Mouse (Mus musculus): ENCODE measurements around the gene S100a11. TPM values are rescaled to one million over a fixed set of nuclear protein-coding genes. Genes with fewer than 3 reads are reported as not detected.

Gene S100a11
- polyA plus RNA-seq, 1 experiment from 2014 or later: 1,932 TPM

DNA sequence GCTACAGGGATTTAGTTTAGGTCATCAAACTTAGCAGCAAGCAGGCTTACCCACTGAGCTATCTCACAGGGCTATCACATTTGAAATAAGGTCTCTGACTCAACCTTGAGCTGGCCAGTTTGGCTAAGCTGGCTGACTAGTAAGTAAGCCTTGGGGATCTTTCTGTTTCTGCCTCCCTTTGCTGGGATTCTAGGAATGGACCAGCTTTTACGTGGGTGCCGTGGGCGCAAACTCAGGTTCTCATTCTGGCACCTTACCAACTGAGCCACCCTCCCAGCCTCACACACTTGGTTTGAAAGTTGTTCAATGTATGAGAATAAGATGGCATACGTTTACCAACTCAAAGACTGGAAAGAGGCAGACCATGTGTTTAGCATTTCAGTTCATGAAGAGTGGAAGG is 42.9 kb downstream of the S100a11 start:
- peaks cover 25% of the 10 kb centered on the region for H3K4me1 ChIP-seq
- ATAC-seq (ENCODE audit: insufficient number of reproducible peaks, low FRiP score, low TSS enrichment, low read depth): no peak
- H3K4me3 ChIP-seq (replicated peaks): no peak overlapping the region
- H3K9me3 ChIP-seq (replicated peaks): no peaks in the 10 kb centered on the region
- no peak overlapping the region for H3K27ac ChIP-seq (replicated peaks)
- 89% methylated on average over 4 of the region's 4 CpGs for WGBS
- no peak overlapping the region for H3K4me2 ChIP-seq (replicated peaks)
- H3K27me3 ChIP-seq: no peaks in the 10 kb centered on the region
- H3K9ac ChIP-seq: no peak overlapping the region
- H3K36me3 ChIP-seq: peaks cover 56% of the 10 kb centered on the region

DNA sequence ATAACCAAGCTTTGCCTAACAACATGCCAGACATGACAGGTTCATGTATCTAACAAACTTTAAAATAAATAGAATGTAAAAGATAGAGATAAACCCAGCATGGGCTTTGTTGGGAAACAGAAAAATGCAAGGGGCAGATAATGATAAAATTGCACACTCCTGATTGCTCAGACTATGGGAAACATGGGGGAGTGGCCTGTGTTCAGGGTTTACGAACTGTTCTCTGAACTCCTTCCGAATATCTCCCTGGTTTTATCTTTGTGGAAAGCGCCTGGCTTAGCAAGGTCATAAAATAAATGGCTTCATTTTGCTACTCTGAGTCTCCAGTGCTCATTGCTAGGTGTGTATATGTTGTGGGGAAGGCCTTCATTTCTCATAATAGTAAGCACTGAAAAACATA is 46.6 kb downstream of the S100a11 start:
- Histone ChIP-seq H3K36me3 (peaks cover 38% of the 10 kb centered on the region), H3K4me3 (replicated peaks) (no peak overlapping the region), H3K4me1 (peaks cover 15% of the 10 kb centered on the region), H3K27me3 (no peaks in the 10 kb centered on the region), H3K4me2 (replicated peaks) (no peak overlapping the region), H3K9me3 (replicated peaks) (no peaks in the 10 kb centered on the region), H3K9ac (no peak overlapping the region), H3K27ac (replicated peaks) (no peak overlapping the region)
- WGBS: 90% methylated on average over 3 of the region's 3 CpGs
- no peak for ATAC-seq (ENCODE audit: insufficient number of reproducible peaks, low FRiP score, low TSS enrichment, low read depth)

DNA sequence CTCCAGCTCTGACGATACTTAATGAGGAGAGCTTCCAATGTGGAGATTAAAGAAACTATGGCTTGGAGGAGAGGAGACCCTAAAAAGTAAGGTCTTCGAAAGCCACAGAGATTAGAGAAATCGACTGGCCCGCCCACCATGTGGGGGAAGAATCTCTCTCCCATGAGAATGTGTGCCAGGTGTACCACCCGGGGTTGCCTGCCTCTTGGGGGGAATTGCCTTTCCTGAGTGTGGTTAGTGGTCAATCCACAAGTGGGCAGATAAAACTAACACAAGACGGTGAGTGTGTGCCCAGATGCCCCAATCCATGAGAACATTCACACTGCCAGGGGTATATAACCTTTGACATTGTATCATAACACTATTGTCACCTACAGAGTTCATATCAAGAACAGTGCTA is 47.4 kb downstream of the S100a11 start:
- peak overlapping the region; percentile 88 for H3K27ac ChIP-seq (replicated peaks)
- ATAC-seq (ENCODE audit: insufficient number of reproducible peaks, low FRiP score, low TSS enrichment, low read depth): no peak
- H3K27me3 ChIP-seq: no peaks in the 10 kb centered on the region
- peaks cover 30% of the 10 kb centered on the region for H3K36me3 ChIP-seq
- peaks cover 15% of the 10 kb centered on the region for H3K4me1 ChIP-seq
- H3K4me3 ChIP-seq (replicated peaks): no peak overlapping the region
- H3K4me2 ChIP-seq (replicated peaks): no peak overlapping the region
- H3K9ac ChIP-seq: no peak overlapping the region
- 70% methylated on average over 6 of the region's 6 CpGs for WGBS
- no peaks in the 10 kb centered on the region for H3K9me3 ChIP-seq (replicated peaks)

DNA sequence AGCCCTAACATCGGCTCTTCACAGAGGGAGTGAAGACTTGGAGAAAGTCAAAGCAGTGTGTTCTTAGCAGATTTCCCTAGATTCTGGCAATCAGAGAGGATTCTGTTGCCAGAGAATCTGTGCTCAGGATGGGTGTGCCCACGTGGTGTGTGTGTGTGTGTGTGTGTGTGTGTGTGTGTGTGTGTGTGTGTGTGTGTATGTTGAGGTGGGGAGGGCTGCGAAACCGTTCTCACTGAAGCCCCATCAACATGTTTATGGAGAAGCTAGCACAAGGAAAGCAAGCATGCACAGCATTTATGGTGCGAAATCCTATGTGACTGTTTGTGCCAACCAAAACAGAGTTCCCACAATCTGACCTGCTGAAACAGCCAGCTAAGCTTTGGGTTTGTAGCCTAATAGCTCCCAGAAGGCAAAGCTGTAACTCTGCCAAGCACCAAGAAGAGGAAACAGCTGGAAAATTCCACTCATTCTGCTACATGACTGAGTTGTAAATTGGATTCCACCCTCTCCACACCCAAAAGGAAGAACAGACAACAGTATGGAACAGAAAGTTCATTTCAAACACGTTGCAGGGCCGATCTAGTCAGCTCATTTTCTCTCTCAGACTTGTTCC is 48.2 kb downstream of the S100a11 start:
- no peaks in the 10 kb centered on the region for H3K27me3 ChIP-seq
- H3K4me2 ChIP-seq (replicated peaks): peak overlapping the region; percentile 38
- WGBS: 9% methylated on average over 7 of the region's 7 CpGs
- H3K4me3 ChIP-seq (replicated peaks): no peak overlapping the region
- H3K9ac ChIP-seq: no peak overlapping the region
- H3K36me3 ChIP-seq: peaks cover 22% of the 10 kb centered on the region
- peak overlapping the region; percentile 88 for H3K27ac ChIP-seq (replicated peaks)
- peak; percentile 81 for ATAC-seq (ENCODE audit: insufficient number of reproducible peaks, low FRiP score, low TSS enrichment, low read depth)
- H3K9me3 ChIP-seq (replicated peaks): no peaks in the 10 kb centered on the region
- peaks cover 15% of the 10 kb centered on the region for H3K4me1 ChIP-seq

DNA sequence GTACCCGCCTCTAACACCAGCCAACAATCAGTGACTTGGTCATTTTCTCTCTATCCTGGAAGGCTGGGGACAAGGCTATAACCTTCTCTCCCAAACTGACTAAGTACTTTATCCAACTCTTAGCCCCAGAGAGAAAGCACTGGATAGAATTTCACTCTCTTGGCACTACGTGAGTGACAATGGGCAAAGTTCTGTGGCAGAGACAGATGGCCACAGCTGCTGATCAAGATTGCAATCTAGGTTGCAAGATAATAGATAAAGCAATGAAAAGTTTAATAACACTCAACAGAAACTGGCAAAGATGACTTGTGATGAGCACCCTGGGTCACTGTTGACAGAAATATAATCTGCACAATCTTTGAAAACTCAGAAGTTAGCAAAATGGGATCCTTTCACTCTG is 48.8 kb downstream of the S100a11 start:
- H3K36me3 ChIP-seq: peaks cover 18% of the 10 kb centered on the region
- peak overlapping the region; percentile 88 for H3K27ac ChIP-seq (replicated peaks)
- H3K27me3 ChIP-seq: no peaks in the 10 kb centered on the region
- ATAC-seq (ENCODE audit: insufficient number of reproducible peaks, low FRiP score, low TSS enrichment, low read depth): no peak
- WGBS: 17% methylated on average over 2 of the region's 2 CpGs
- H3K4me3 ChIP-seq (replicated peaks): no peak overlapping the region
- H3K9me3 ChIP-seq (replicated peaks): no peaks in the 10 kb centered on the region
- H3K4me1 ChIP-seq: peaks cover 15% of the 10 kb centered on the region
- H3K9ac ChIP-seq: no peak overlapping the region
- peak overlapping the region; percentile 38 for H3K4me2 ChIP-seq (replicated peaks)

DNA sequence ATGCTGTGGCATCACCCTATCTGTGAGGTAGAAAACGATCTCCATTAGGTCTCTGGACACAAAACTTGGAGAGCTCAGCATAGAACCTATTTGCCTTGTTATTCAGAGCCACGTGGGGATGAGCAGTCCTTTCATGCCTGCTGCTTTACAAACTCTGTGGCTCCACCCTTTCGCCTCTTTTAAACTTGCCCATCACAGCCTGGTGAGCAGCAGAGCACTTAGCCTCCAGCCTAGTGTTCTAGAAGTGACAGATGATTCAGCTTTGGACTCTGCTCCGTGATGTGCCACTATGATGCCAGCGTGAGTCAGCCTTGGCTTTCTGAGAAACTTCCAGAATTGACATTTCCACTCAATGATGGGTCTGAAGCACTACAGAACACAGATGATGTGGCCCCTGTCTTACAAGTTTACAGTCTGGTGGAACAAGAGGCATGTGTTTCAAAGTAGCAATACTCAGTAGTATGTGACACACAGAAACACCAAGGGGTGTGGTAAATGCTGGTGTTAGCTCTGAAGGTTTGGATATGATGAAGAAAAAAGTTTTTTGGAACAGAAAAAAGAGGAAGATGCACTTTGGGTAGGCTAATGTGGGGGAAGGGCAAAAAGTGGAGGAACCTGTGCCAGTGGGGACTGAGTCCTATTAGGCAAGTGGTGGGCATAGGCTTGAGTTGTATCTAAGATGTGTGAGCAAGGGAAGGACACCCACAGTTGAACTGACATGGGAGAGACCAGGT is 51.9 kb downstream of the S100a11 start:
- no peaks in the 10 kb centered on the region for H3K9me3 ChIP-seq (replicated peaks)
- 65% methylated on average over 5 of the region's 5 CpGs for WGBS
- no peak overlapping the region for H3K9ac ChIP-seq
- peaks cover 15% of the 10 kb centered on the region for H3K4me1 ChIP-seq
- H3K27ac ChIP-seq (replicated peaks): no peak overlapping the region
- ATAC-seq (ENCODE audit: insufficient number of reproducible peaks, low FRiP score, low TSS enrichment, low read depth): no peak
- no peak overlapping the region for H3K4me3 ChIP-seq (replicated peaks)
- H3K4me2 ChIP-seq (replicated peaks): no peak overlapping the region
- H3K27me3 ChIP-seq: no peaks in the 10 kb centered on the region
- H3K36me3 ChIP-seq: no peaks in the 10 kb centered on the region

Other genes with a start within 250 kb of the S100a11 start
- 30.9 and 67.9 TPM in 2 replicates for gene Flg, start 247.0 kb upstream of the S100a11 start, polyA plus RNA-seq (2015; fragmentation: Nextera tagmentation; extraction: Ambion mirVana)
- 28.5 and 33.9 TPM in 2 replicates for gene Hrnr, start 200.7 kb upstream of the S100a11 start, polyA plus RNA-seq (2015; fragmentation: Nextera tagmentation; extraction: Ambion mirVana)
- gene Rptn, start 126.8 kb upstream of the S100a11 start, polyA plus RNA-seq (2015; fragmentation: Nextera tagmentation; extraction: Ambion mirVana): 18.8 and 22.8 TPM in 2 replicates
- 21.3 and 45.7 TPM in 2 replicates for gene Tchh, start 78.2 kb upstream of the S100a11 start, polyA plus RNA-seq (2015; fragmentation: Nextera tagmentation; extraction: Ambion mirVana)
- 1.3 and 1.7 TPM in 2 replicates for gene Tchhl1, start 51.7 kb upstream of the S100a11 start, polyA plus RNA-seq (2015; fragmentation: Nextera tagmentation; extraction: Ambion mirVana)
- 700 and 709 TPM in 2 replicates for gene S100a10, start 34.6 kb downstream of the S100a11 start, polyA plus RNA-seq (2015; fragmentation: Nextera tagmentation; extraction: Ambion mirVana)
- gene Tdpoz2, start 132.2 kb downstream of the S100a11 start, polyA plus RNA-seq (2015; fragmentation: Nextera tagmentation; extraction: Ambion mirVana): not detected in 2 replicates
- not detected in 2 replicates for gene Tdpoz1, start 155.8 kb downstream of the S100a11 start, polyA plus RNA-seq (2015; fragmentation: Nextera tagmentation; extraction: Ambion mirVana)
- gene Gm37596, start 172.6 kb downstream of the S100a11 start, polyA plus RNA-seq (2015; fragmentation: Nextera tagmentation; extraction: Ambion mirVana): not detected in 2 replicates

Data from embryonic facial prominence, embryonic 15.5 days (tissue).